Mouse (Mus musculus): ENCODE results near the gene Stub1. TPM values are rescaled to one million over a fixed set of nuclear protein-coding genes. Genes with fewer than 3 reads are reported as not detected.

Gene Stub1
- polyA plus RNA-seq, 1 experiment from 2014 or later = 403 TPM

- no peaks in the 10 kb centered on the region for H3K9me3 ChIP-seq (replicated peaks)
- 85% methylated on average over 15 of the region's 15 CpGs for WGBS
- H3K27me3 ChIP-seq (ENCODE audit: low read depth, poor library complexity, severe bottlenecking) = no peaks in the 10 kb centered on the region
- peak overlapping the region; percentile 77 for H3K4me3 ChIP-seq
- peaks cover 38% of the 10 kb centered on the region for H3K4me1 ChIP-seq
- H3K36me3 ChIP-seq = peaks cover 70% of the 10 kb centered on the region
- peak overlapping the region; percentile 96 for H3K27ac ChIP-seq (replicated peaks)
- DNase-seq (ENCODE audit: low spot score) = no peak
Measured at GRCm38 (mm10) chr17:25783861-25784574, 49.2 kb downstream of the Stub1 start.

GRCm38 (mm10) chr17:25783086-25783485 is 50.1 kb downstream of the Stub1 start:
- Histone ChIP-seq H3K4me1 (peaks cover 38% of the 10 kb centered on the region), H3K9me3 (replicated peaks) (no peaks in the 10 kb centered on the region), H3K27me3 (ENCODE audit: low read depth, poor library complexity, severe bottlenecking) (no peaks in the 10 kb centered on the region), H3K36me3 (peaks cover 66% of the 10 kb centered on the region), H3K4me3 (peak overlapping the region; percentile 77; the same call in 1 of the 2 replicates), H3K27ac (replicated peaks) (no peak overlapping the region)
- WGBS = 88% methylated on average over 7 of the region's 7 CpGs
- DNase-seq (ENCODE audit: low spot score) = no peak

GRCm38 (mm10) chr17:25781339-25781738 is 51.9 kb downstream of the Stub1 start:
- Histone ChIP-seq H3K27ac (replicated peaks) (no peak overlapping the region), H3K4me1 (peaks cover 38% of the 10 kb centered on the region), H3K27me3 (ENCODE audit: low read depth, poor library complexity, severe bottlenecking) (no peaks in the 10 kb centered on the region), H3K9me3 (replicated peaks) (no peaks in the 10 kb centered on the region), H3K36me3 (peaks cover 65% of the 10 kb centered on the region), H3K4me3 (no peak overlapping the region)
- no peak for DNase-seq (ENCODE audit: low spot score)
- 88% methylated on average over 6 of the region's 6 CpGs for WGBS

Small RNA genes lying within 50 kb of the gene (microRNA-seq; reads per million reads assigned to microRNA genes)
- not detected for gene Mir3082
- not detected for gene Mir6966

Other genes with a start within 250 kb of the Stub1 start
- gene Gng13, start 116.2 kb downstream of the Stub1 start, polyA plus RNA-seq (2016; fragmentation: Nextera tagmentation; extraction: Ambion mirVana) = 0.51 and 0.77 TPM in 2 replicates
- 55.9 and 58.9 TPM in 2 replicates for gene Chtf18, start 106.0 kb downstream of the Stub1 start, polyA plus RNA-seq (2016; fragmentation: Nextera tagmentation; extraction: Ambion mirVana)
- 22.5 and 24.7 TPM in 2 replicates for gene Rpusd1, start 105.7 kb downstream of the Stub1 start, polyA plus RNA-seq (2016; fragmentation: Nextera tagmentation; extraction: Ambion mirVana)
- not detected in 2 replicates for gene Mslnl, start 97.4 kb downstream of the Stub1 start, polyA plus RNA-seq (2016; fragmentation: Nextera tagmentation; extraction: Ambion mirVana)
- 0.16 TPM in 1 of 2 replicates, not detected in the other for gene Msln, start 79.0 kb downstream of the Stub1 start, polyA plus RNA-seq (2016; fragmentation: Nextera tagmentation; extraction: Ambion mirVana)
- gene Narfl, start 59.6 kb downstream of the Stub1 start, polyA plus RNA-seq (2016; fragmentation: Nextera tagmentation; extraction: Ambion mirVana) = 28.1 and 29.5 TPM in 2 replicates
- gene Haghl, start 47.7 kb downstream of the Stub1 start, polyA plus RNA-seq (2016; fragmentation: Nextera tagmentation; extraction: Ambion mirVana) = 75.8 and 103 TPM in 2 replicates
- 0.79 and 1.2 TPM in 2 replicates for gene Ccdc78, start 46.8 kb downstream of the Stub1 start, polyA plus RNA-seq (2016; fragmentation: Nextera tagmentation; extraction: Ambion mirVana)
- gene Fam173a, start 40.5 kb downstream of the Stub1 start, polyA plus RNA-seq (2016; fragmentation: Nextera tagmentation; extraction: Ambion mirVana) = 71.8 and 88.0 TPM in 2 replicates
- 2.9 TPM in 1 of 2 replicates, not detected in the other for gene AC134908.4, start 37.7 kb downstream of the Stub1 start, polyA plus RNA-seq (2016; fragmentation: Nextera tagmentation; extraction: Ambion mirVana)
- 174 and 205 TPM in 2 replicates for gene Metrn, start 36.3 kb downstream of the Stub1 start, polyA plus RNA-seq (2016; fragmentation: Nextera tagmentation; extraction: Ambion mirVana)
- 9.3 and 12.4 TPM in 2 replicates for gene Fbxl16, start 24.3 kb downstream of the Stub1 start, polyA plus RNA-seq (2016; fragmentation: Nextera tagmentation; extraction: Ambion mirVana)
- 31.7 and 32.2 TPM in 2 replicates for gene Wdr24, start 9.8 kb downstream of the Stub1 start, polyA plus RNA-seq (2016; fragmentation: Nextera tagmentation; extraction: Ambion mirVana)
- gene Jmjd8, start 4.5 kb downstream of the Stub1 start, polyA plus RNA-seq (2016; fragmentation: Nextera tagmentation; extraction: Ambion mirVana) = 58.7 and 68.4 TPM in 2 replicates
- 1.7 and 2.7 TPM in 2 replicates for gene Rhbdl1, start 3.9 kb upstream of the Stub1 start, polyA plus RNA-seq (2016; fragmentation: Nextera tagmentation; extraction: Ambion mirVana)
- gene Gm20683, start 8.4 kb upstream of the Stub1 start, polyA plus RNA-seq (2016; fragmentation: Nextera tagmentation; extraction: Ambion mirVana) = 1.7 and 2.2 TPM in 2 replicates
- gene Rhot2, start 11.4 kb upstream of the Stub1 start, polyA plus RNA-seq (2016; fragmentation: Nextera tagmentation; extraction: Ambion mirVana) = 23.9 and 25.2 TPM in 2 replicates
- 53.4 and 53.9 TPM in 2 replicates for gene Wdr90, start 28.1 kb upstream of the Stub1 start, polyA plus RNA-seq (2016; fragmentation: Nextera tagmentation; extraction: Ambion mirVana)
- gene Mcrip2, start 35.4 kb upstream of the Stub1 start, polyA plus RNA-seq (2016; fragmentation: Nextera tagmentation; extraction: Ambion mirVana) = 9.9 and 17.1 TPM in 2 replicates
- 74.3 and 80.4 TPM in 2 replicates for gene Mettl26, start 41.7 kb upstream of the Stub1 start, polyA plus RNA-seq (2016; fragmentation: Nextera tagmentation; extraction: Ambion mirVana)
- 6.1 and 19.7 TPM in 2 replicates for gene Wfikkn1, start 47.5 kb upstream of the Stub1 start, polyA plus RNA-seq (2016; fragmentation: Nextera tagmentation; extraction: Ambion mirVana)
- 29.8 and 33.6 TPM in 2 replicates for gene Rab40c, start 86.3 kb upstream of the Stub1 start, polyA plus RNA-seq (2016; fragmentation: Nextera tagmentation; extraction: Ambion mirVana)
- 64.8 and 67.8 TPM in 2 replicates for gene Pigq, start 111.5 kb upstream of the Stub1 start, polyA plus RNA-seq (2016; fragmentation: Nextera tagmentation; extraction: Ambion mirVana)
- gene Nhlrc4, start 111.6 kb upstream of the Stub1 start, polyA plus RNA-seq (2016; fragmentation: Nextera tagmentation; extraction: Ambion mirVana) = 0.34 TPM in 1 of 2 replicates, not detected in the other
- 0.06 and 0.19 TPM in 2 replicates for gene A930017K11Rik, start 119.2 kb upstream of the Stub1 start, polyA plus RNA-seq (2016; fragmentation: Nextera tagmentation; extraction: Ambion mirVana)
- gene Capn15, start 152.4 kb upstream of the Stub1 start, polyA plus RNA-seq (2016; fragmentation: Nextera tagmentation; extraction: Ambion mirVana) = 27.6 and 29.5 TPM in 2 replicates
- 20.6 and 26.9 TPM in 2 replicates for gene Rab11fip3, start 236.2 kb upstream of the Stub1 start, polyA plus RNA-seq (2016; fragmentation: Nextera tagmentation; extraction: Ambion mirVana)

All from midbrain, embryonic 10.5 days (tissue).